Mouse (Mus musculus) G1E (cell line): ENCODE results near the gene Gm11096. TPM values are rescaled to one million over a fixed set of nuclear protein-coding genes. Genes with fewer than 3 reads are reported as not detected.

Experiments used
- ATAC-seq: 2 replicates; pipeline ENCODE4 v1.8.0; 2016; ENCODE audit warnings: mild to moderate bottlenecking; ENCODE audit not compliant: insufficient number of reproducible peaks, poor library complexity, low FRiP score, severe bottlenecking; ENCODE audit errors: extremely low read depth
- DNase-seq: peaks from one replicate; pipeline ENCODE4 v3.0.0; 2012; ENCODE audit warnings: low spot score
- H3K27me3 ChIP-seq: 2 replicates; pipeline ENCODE4 v1.6.1; 2012; ENCODE audit warnings: mild to moderate bottlenecking, low read length, inconsistent platforms; ENCODE audit not compliant: insufficient read depth
- H3K36me3 ChIP-seq: replicated peaks from 2 replicates; pipeline ENCODE3; 2012; ENCODE audit warnings: mild to moderate bottlenecking, inconsistent platforms
- H3K4me1 ChIP-seq: 2 replicates; pipeline ENCODE4 v1.6.1; 2012; ENCODE audit warnings: low read depth, low read length, inconsistent platforms, mixed read lengths; ENCODE audit not compliant: insufficient read depth
- H3K4me3 ChIP-seq: 2 replicates; pipeline ENCODE4 v1.5.1; 2012; ENCODE audit warnings: low read depth, mild to moderate bottlenecking, inconsistent platforms, low read length, moderate library complexity, mixed read lengths
- H3K9me3 ChIP-seq: replicated peaks from 2 replicates; pipeline ENCODE4 v1.6.1; 2012; ENCODE audit warnings: inconsistent platforms
- CTCF ChIP-seq: IDR thresholded peaks from 2 replicates; pipeline ENCODE4 v1.5.1; 2012; ENCODE audit warnings: low read depth, low read length, inconsistent platforms, mixed read lengths
- GATA1 ChIP-seq: IDR thresholded peaks from 2 replicates; pipeline ENCODE4 v1.6.1; 2012; ENCODE audit warnings: borderline replicate concordance, low read length, inconsistent platforms, mixed read lengths
- GATA2 ChIP-seq: IDR thresholded peaks from 2 replicates; pipeline ENCODE4 v1.6.1; 2012; ENCODE audit warnings: low read depth, low read length, inconsistent platforms, borderline replicate concordance
- POLR2AphosphoS5 ChIP-seq: IDR thresholded peaks from 2 replicates; pipeline ENCODE4 v1.6.1; 2012; ENCODE audit warnings: low read depth, low read length, inconsistent platforms; ENCODE audit not compliant: insufficient replicate concordance
- TAL1 ChIP-seq: conservative IDR thresholded peaks from 2 replicates; pipeline ENCODE4 v1.6.1; 2012; ENCODE audit warnings: low read depth, low read length, inconsistent platforms, mixed read lengths
- polyA plus RNA-seq: library from polyadenylated mRNA; stranded (reverse); fragments of >175 nt; gene quantifications from 2 replicates; pipeline ENCODE4 v1.2.3, GENCODE M21; 2012
- total RNA-seq, 2 experiments: library from RNA; stranded (forward) in 1 of 2; stranded (reverse) in 1 of 2; fragments of 200-1000 nt in 1 of 2; fragments of >200 nt in 1 of 2; fragmentation: Nextera tagmentation in 1 of 2; gene quantifications; 2 replicates each; pipeline ENCODE4 v1.2.3; 2014 to 2017

Gm11096 gene
- total and polyA plus RNA-seq, 3 experiments: not detected

GRCm38 (mm10) chr17:81427245-81427644 lies 14.3 kb upstream of the Gm11096 start:
- no peak for TF ChIP-seq CTCF
- no peak for DNase-seq
- Histone ChIP-seq H3K4me3 (no peak overlapping the region), H3K36me3 (no peaks in the 10 kb centered on the region), H3K4me1 (no peaks in the 10 kb centered on the region), H3K27me3 (no peaks in the 10 kb centered on the region), H3K9me3 (peaks cover 29% of the 10 kb centered on the region)
- ATAC-seq: no peak

- Histone ChIP-seq H3K4me1 (no peaks in the 10 kb centered on the region), H3K9me3 (peaks cover 10% of the 10 kb centered on the region), H3K36me3 (no peaks in the 10 kb centered on the region), H3K4me3 (no peak overlapping the region), H3K27me3 (no peaks in the 10 kb centered on the region)
- TF ChIP-seq TAL1 (no peak), POLR2AphosphoS5 (no peak), GATA2 (no peak), CTCF (no peak), GATA1 (no peak)
- DNase-seq: no peak
- no peak for ATAC-seq
These were observed 8.8 kb upstream of the Gm11096 start for GRCm38 (mm10) chr17:81432733-81433132.

GRCm38 (mm10) chr17:81433148-81433547 lies 8.4 kb upstream of the Gm11096 start:
- Histone ChIP-seq H3K27me3 (no peaks in the 10 kb centered on the region), H3K4me3 (no peak overlapping the region), H3K9me3 (peaks cover 10% of the 10 kb centered on the region), H3K4me1 (no peaks in the 10 kb centered on the region), H3K36me3 (no peaks in the 10 kb centered on the region)
- ATAC-seq: no peak
- TF ChIP-seq TAL1 (no peak), CTCF (no peak)
- DNase-seq: no peak

GRCm38 (mm10) chr17:81455269-81455668 lies 13.7 kb downstream of the Gm11096 start:
- no peak for DNase-seq
- Histone ChIP-seq H3K27me3 (no peaks in the 10 kb centered on the region), H3K9me3 (peaks cover 7% of the 10 kb centered on the region; the same call in 1 of the 2 replicates), H3K4me1 (no peaks in the 10 kb centered on the region), H3K4me3 (no peak overlapping the region), H3K36me3 (no peaks in the 10 kb centered on the region)
- no peak for ATAC-seq
- TF ChIP-seq GATA1: no peak
- no peak for TF ChIP-seq POLR2AphosphoS5
- no peak for TF ChIP-seq TAL1
- TF ChIP-seq GATA2: no peak
- no peak for TF ChIP-seq CTCF

- H3K36me3 ChIP-seq: no peaks in the 10 kb centered on the region
- no peaks in the 10 kb centered on the region for H3K27me3 ChIP-seq
- H3K9me3 ChIP-seq: peaks cover 7% of the 10 kb centered on the region; the same call in 1 of the 2 replicates
- no peak overlapping the region for H3K4me3 ChIP-seq
- DNase-seq: no peak
- TF ChIP-seq POLR2AphosphoS5 (no peak), GATA1 (no peak), TAL1 (no peak), GATA2 (no peak), CTCF (no peak)
- ATAC-seq: no peak
- no peaks in the 10 kb centered on the region for H3K4me1 ChIP-seq
These were observed 14.4 kb downstream of the Gm11096 start for GRCm38 (mm10) chr17:81455977-81456376.

- Histone ChIP-seq H3K36me3 (no peaks in the 10 kb centered on the region), H3K9me3 (peaks cover 5% of the 10 kb centered on the region; the same call in 1 of the 2 replicates), H3K4me3 (no peak overlapping the region), H3K4me1 (no peaks in the 10 kb centered on the region), H3K27me3 (no peaks in the 10 kb centered on the region)
- TF ChIP-seq POLR2AphosphoS5 (no peak), GATA2 (no peak), CTCF (no peak), TAL1 (no peak), GATA1 (no peak)
- ATAC-seq: no peak
- no peak for DNase-seq
These were observed 17.8 kb downstream of the Gm11096 start for GRCm38 (mm10) chr17:81459379-81459778.

- Histone ChIP-seq H3K4me1 (no peaks in the 10 kb centered on the region), H3K9me3 (peaks cover 4% of the 10 kb centered on the region; the same call in 1 of the 2 replicates), H3K36me3 (no peaks in the 10 kb centered on the region), H3K4me3 (no peak overlapping the region), H3K27me3 (no peaks in the 10 kb centered on the region)
- TF ChIP-seq GATA1 (no peak), POLR2AphosphoS5 (no peak), TAL1 (no peak), CTCF (no peak), GATA2 (no peak)
- ATAC-seq (no peak), DNase-seq (no peak)
These were observed 27.4 kb downstream of the Gm11096 start for GRCm38 (mm10) chr17:81468941-81469340.
